Mouse (Mus musculus) thymus, adult 2 months (tissue): ENCODE measurements around the gene Stard5. TPM values are rescaled to one million over a fixed set of nuclear protein-coding genes. Genes with fewer than 3 reads are reported as not detected.

Experiments used
- DNase-seq: peaks from one replicate; pipeline ENCODE4 v3.0.0; 2021
- H3K27ac ChIP-seq: fragments of 200-500 bp; 2 replicates; pipeline ENCODE4 v1.5.1; 2012; ENCODE audit warnings: low read length, control low read depth; ENCODE audit not compliant: control insufficient read depth, insufficient read depth
- H3K27me3 ChIP-seq: fragments of 200-500 bp; 2 replicates; pipeline ENCODE4 v1.6.1; 2012; ENCODE audit warnings: mild to moderate bottlenecking, low read length, moderate library complexity, mixed read lengths; ENCODE audit not compliant: control insufficient read depth, insufficient read depth
- H3K36me3 ChIP-seq: fragments of 200-500 bp; 2 replicates; pipeline ENCODE4 v1.6.1; 2012; ENCODE audit warnings: mild to moderate bottlenecking, low read length, moderate library complexity; ENCODE audit not compliant: control insufficient read depth, insufficient read depth
- H3K4me1 ChIP-seq: fragments of 200-500 bp; replicated peaks from 2 replicates; pipeline ENCODE4 v1.6.1; 2012; ENCODE audit warnings: low read length; ENCODE audit not compliant: control insufficient read depth, insufficient read depth
- H3K4me3 ChIP-seq: fragments of 200-500 bp; 2 replicates; pipeline ENCODE4 v1.5.1; 2012; ENCODE audit warnings: mild to moderate bottlenecking, low read length, control low read depth, moderate library complexity; ENCODE audit not compliant: control insufficient read depth, insufficient read depth
- CTCF ChIP-seq: fragments of 200-500 bp; IDR thresholded peaks from 2 replicates; pipeline ENCODE4 v1.5.1; 2012; ENCODE audit warnings: mild to moderate bottlenecking, control low read depth, low read length, moderate library complexity, borderline replicate concordance; ENCODE audit not compliant: control insufficient read depth, poor library complexity, insufficient read depth; ENCODE audit errors: extremely low read depth
- POLR2A ChIP-seq: fragments of 200-500 bp; IDR thresholded peaks from 2 replicates; pipeline ENCODE4 v1.6.1; 2012; ENCODE audit warnings: mild to moderate bottlenecking, low read length, control low read depth, moderate library complexity; ENCODE audit not compliant: control insufficient read depth, poor library complexity, insufficient read depth; ENCODE audit errors: extremely low read depth
- WGBS: fragments of 180-500 bp; shearing (Covaris S2); methylation state at CpG from one replicate; pipeline ENCODE4 v1.1.7; 2018; 5-methylcytosine and 5-hydroxymethylcytosine counted together
- polyA plus RNA-seq: library from polyadenylated mRNA; depleted of rRNA; stranded (reverse); fragments of >200 nt; gene quantifications from 2 replicates; pipeline ENCODE4 v1.2.3, GENCODE M21; 2012

Gene Stard5
- polyA plus RNA-seq, 1 experiment = 17.8 TPM

GRCm38 (mm10) chr7:83631073-83631827, 509 bp upstream of the Stard5 start:
- no peak for TF ChIP-seq CTCF
- TF ChIP-seq POLR2A = no peak
- no peak for DNase-seq
- no peaks in the 10 kb centered on the region for H3K27me3 ChIP-seq
- H3K36me3 ChIP-seq = no peaks in the 10 kb centered on the region
- H3K27ac ChIP-seq = no peak overlapping the region
- 11% methylated on average over 11 of the region's 11 CpGs for WGBS
- peak overlapping the region; percentile 57 for H3K4me3 ChIP-seq
- H3K4me1 ChIP-seq = peaks cover 15% of the 10 kb centered on the region

DNA sequence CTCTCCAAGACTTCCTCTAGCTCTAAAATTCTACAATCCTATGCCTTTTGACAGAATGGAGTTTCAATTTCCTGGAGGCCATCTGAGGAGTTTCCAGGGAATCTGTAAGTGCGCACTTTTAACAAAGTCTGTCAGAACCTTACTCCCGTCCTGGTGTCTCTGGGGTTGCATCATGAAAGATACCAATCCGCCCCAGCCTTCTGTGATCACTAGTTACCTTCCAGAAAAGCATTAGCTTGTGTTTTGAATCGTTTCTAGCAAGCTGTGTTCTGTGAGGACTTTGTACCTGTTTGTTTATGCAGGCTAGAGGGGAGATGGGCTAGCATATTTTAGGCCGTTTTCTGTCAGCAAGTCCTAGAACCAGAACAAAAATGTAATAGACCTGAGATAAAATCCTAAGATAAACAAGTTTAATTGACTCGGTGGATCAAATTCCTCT, 942 bp downstream of the Stard5 start:
- TF ChIP-seq CTCF (no peak), POLR2A (no peak)
- Histone ChIP-seq H3K27ac (no peak overlapping the region), H3K4me1 (peaks cover 14% of the 10 kb centered on the region), H3K27me3 (no peaks in the 10 kb centered on the region), H3K36me3 (no peaks in the 10 kb centered on the region), H3K4me3 (no peak overlapping the region)
- 84% methylated on average over 6 of the region's 6 CpGs for WGBS
- no peak for DNase-seq

DNA sequence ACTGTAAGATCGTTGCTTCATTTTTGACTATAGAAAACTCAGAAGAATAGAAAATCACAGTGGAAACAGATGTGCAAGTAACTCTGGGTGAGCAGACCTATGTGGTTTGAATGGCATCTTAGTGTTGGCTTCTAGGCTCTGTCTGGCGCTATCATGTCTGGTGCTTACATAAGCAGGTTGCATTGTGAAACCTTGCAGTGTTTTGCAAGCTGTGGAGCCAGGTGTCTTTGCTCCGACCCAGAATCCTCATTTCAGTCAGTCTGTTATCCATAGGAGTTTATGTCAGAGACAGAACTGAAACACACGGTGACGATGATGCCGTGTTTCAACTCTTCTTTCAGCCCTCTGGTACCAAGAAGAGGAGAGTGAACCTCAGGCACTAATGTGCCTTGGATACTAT, 2.1 kb downstream of the Stard5 start:
- Histone ChIP-seq H3K27ac (no peak overlapping the region), H3K36me3 (no peaks in the 10 kb centered on the region), H3K4me1 (peaks cover 13% of the 10 kb centered on the region), H3K27me3 (no peaks in the 10 kb centered on the region), H3K4me3 (no peak overlapping the region)
- no peak for DNase-seq
- no peak for TF ChIP-seq POLR2A
- no peak for TF ChIP-seq CTCF
- 88% methylated on average over 6 of the region's 6 CpGs for WGBS

GRCm38 (mm10) chr7:83635726-83636125, 4.0 kb downstream of the Stard5 start:
- Histone ChIP-seq H3K27me3 (no peaks in the 10 kb centered on the region), H3K27ac (no peak overlapping the region), H3K4me3 (no peak overlapping the region), H3K4me1 (peaks cover 23% of the 10 kb centered on the region), H3K36me3 (no peaks in the 10 kb centered on the region; the same call in 1 of the 2 replicates)
- WGBS = 96% methylated on average over 2 of the region's 2 CpGs
- no peak for DNase-seq
- TF ChIP-seq POLR2A (no peak), CTCF (no peak)

DNA sequence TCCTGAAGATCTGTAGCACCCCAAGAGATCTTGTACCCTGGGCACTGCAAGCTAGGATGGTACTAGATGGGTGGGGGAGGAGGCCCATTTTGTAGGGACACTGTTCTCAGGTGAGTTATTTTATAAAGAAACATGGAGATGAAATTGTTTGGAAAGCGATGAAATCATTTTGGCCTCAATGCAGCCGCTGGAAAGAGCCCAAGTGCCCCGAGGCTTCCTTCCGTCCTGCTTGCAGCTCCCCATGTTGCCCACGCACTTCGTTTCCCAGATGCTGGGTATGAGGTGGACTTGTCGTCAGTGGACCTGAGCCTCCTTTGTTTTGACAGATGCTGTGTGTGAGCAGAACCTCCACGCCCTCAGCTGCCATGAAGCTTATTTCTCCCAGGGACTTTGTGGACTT, 4.7 kb downstream of the Stard5 start:
- no peaks in the 10 kb centered on the region; the same call in 1 of the 2 replicates for H3K36me3 ChIP-seq
- H3K4me3 ChIP-seq = no peak overlapping the region
- 98% methylated on average over 8 of the region's 8 CpGs for WGBS
- H3K27ac ChIP-seq = no peak overlapping the region
- no peak for TF ChIP-seq CTCF
- no peak for TF ChIP-seq POLR2A
- DNase-seq = no peak
- H3K4me1 ChIP-seq = peaks cover 23% of the 10 kb centered on the region
- H3K27me3 ChIP-seq = no peaks in the 10 kb centered on the region

DNA sequence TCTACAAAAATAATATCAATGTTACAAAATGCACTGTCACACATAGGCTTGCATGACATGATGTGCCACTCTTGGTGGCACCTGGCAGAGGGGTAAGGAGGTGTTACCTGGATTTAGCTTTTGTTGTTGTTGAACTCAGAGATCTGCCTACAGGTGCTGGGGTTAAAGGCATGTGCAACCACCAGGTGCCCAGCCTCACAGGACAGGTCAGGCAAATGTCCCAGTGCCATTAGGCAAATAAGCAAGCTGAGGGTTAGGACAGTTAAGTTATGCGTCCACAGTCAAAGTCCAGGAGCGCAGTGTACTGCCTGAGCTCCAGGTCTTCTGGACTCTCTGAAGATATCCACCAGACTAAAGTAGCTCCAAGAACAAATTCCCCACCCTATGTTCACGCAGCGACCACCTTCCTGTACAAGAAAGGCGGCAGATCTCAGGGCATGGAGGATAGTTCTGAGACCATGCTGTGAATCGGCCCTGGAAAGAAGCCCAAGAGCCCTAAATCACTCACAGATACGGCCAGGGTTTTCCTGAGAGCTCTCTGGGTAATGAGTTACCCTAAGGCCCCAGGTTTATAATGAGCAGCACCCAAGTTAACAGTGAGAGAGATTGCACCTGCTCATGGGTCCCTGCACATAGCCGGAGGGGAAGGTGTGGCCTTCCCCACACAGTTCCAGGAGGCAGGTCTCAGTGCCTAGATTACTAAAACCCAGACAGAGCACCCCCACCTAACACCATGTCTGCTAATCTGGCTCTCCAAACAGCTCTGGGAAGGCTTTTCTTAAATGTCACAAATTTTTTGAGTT, 6.2 kb downstream of the Stard5 start:
- Histone ChIP-seq H3K27ac (no peak overlapping the region), H3K27me3 (no peaks in the 10 kb centered on the region), H3K4me1 (peaks cover 15% of the 10 kb centered on the region), H3K4me3 (no peak overlapping the region), H3K36me3 (peaks cover 14% of the 10 kb centered on the region)
- no peak for DNase-seq
- 97% methylated on average over 8 of the region's 8 CpGs for WGBS
- TF ChIP-seq POLR2A (no peak), CTCF (no peak)
